ENCODE assay signal across 8 mouse cellular contexts in the genomic region with DNA sequence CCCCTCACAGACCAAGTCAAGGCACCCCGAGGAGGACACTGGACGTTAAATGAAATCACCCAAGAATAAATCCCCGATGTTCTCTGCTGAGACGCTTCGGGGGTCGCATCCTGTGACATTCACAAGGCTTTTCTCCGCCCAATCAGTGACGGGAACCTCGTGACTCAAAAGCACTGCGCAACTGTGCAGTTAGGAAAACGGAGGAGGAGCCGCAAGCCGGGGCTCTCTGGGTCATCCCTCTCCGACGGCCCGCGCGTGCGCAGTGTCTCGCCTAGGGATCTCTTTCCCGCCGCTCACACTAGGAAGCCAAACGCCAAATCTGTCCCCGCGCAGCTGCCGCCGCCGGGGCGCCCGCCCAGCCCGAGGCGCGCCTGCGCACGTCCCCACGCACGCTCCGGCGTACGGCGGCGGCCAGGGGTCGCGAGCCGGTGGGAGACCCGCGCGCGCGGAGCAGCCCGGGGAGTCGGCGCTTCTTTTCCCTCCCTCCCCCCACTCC. TPM values are rescaled to one million over a fixed set of nuclear protein-coding genes. Genes with fewer than 3 reads are reported as not detected.
DNase-seq lines count a peak whose midpoint lies in the region; ATAC-seq lines count a peak whose summit lies in the region.

TSS of gene Patl1 (plus strand) at position 363 of the 496 bp plus-strand sequence.

- no peaks in the 10 kb centered on the region for H3K9me3 ChIP-seq in heart, embryonic 14.5 days (ENCODE audit: control insufficient read depth, low read length)
- H3K9me3 ChIP-seq in liver, embryonic 13.5 days (replicated peaks): no peaks in the 10 kb centered on the region
- H3K9me3 ChIP-seq in stomach, embryonic 16.5 days (replicated peaks; ENCODE audit: control insufficient read depth, low read length): no peaks in the 10 kb centered on the region

- peaks cover 0 to 26% of the 10 kb centered on the region in 2 experiments for H3K4me1 ChIP-seq in heart, embryonic 14.5 days (ENCODE audit: control insufficient read depth in 2 of 2, insufficient read depth in 2 of 2, low read length in 2 of 2)
- H3K4me1 ChIP-seq in liver, embryonic 13.5 days (replicated peaks): peaks cover 33% of the 10 kb centered on the region
- H3K4me1 ChIP-seq in stomach, embryonic 16.5 days (ENCODE audit: control insufficient read depth, insufficient read depth, low read length): peaks cover 8% of the 10 kb centered on the region

- peak; percentile 94 for ATAC-seq in CD4-positive, CD25-positive, alpha-beta regulatory T cell, adult 4 months
- peak; percentile 96 for ATAC-seq in heart, embryonic 14.5 days (ENCODE audit: insufficient number of reproducible peaks, insufficient read depth, low FRiP score, low read depth)
- ATAC-seq in liver, embryonic 13.5 days (ENCODE audit: low read depth): peak; percentile 96
- ATAC-seq in stomach, embryonic 16.5 days (ENCODE audit: insufficient read depth, low FRiP score): peak; percentile 98

- WGBS in heart, embryonic 14.5 days: 0% methylated on average over 53 of the region's 53 CpGs
- WGBS in liver, embryonic 13.5 days (ENCODE audit: insufficient replicate concordance): under 1% methylated on average over 30 of the region's 53 CpGs
- under 1% methylated on average over 47 of the region's 53 CpGs for WGBS in stomach, embryonic 16.5 days

- no peaks in the 10 kb centered on the region for H3K27me3 ChIP-seq in heart, embryonic 14.5 days (ENCODE audit: control insufficient read depth, insufficient read depth, low read length)
- no peaks in the 10 kb centered on the region for H3K27me3 ChIP-seq in liver, embryonic 13.5 days
- no peaks in the 10 kb centered on the region for H3K27me3 ChIP-seq in stomach, embryonic 16.5 days (ENCODE audit: control insufficient read depth, insufficient read depth, low read length)

- H3K27ac ChIP-seq in heart, embryonic 14.5 days (replicated peaks in 1 of 2; ENCODE audit: control insufficient read depth in 1 of 2, insufficient read depth in 1 of 2, low read depth in 2 of 2, low read length in 2 of 2): peak within 1 kb of the TSS; percentile 98
- peak within 1 kb of the TSS; percentile 80 for H3K27ac ChIP-seq in liver, embryonic 13.5 days
- H3K27ac ChIP-seq in stomach, embryonic 16.5 days (ENCODE audit: low read length): peak within 1 kb of the TSS; percentile 86

- H3K4me2 ChIP-seq in heart, embryonic 14.5 days (ENCODE audit: low read length): peak within 1 kb of the TSS; percentile 87
- H3K4me2 ChIP-seq in liver, embryonic 13.5 days: peak within 1 kb of the TSS; percentile 90
- H3K4me2 ChIP-seq in stomach, embryonic 16.5 days (ENCODE audit: low read depth, low read length): peak within 1 kb of the TSS; percentile 73

- H3K9ac ChIP-seq in heart, embryonic 14.5 days (ENCODE audit: low read length): peak within 1 kb of the TSS; percentile 96
- peak within 1 kb of the TSS; percentile 95 for H3K9ac ChIP-seq in liver, embryonic 13.5 days
- H3K9ac ChIP-seq in stomach, embryonic 16.5 days (ENCODE audit: low read length): peak within 1 kb of the TSS; percentile 84

- peak within 1 kb of the TSS; percentile 71 to 89 for H3K4me3 ChIP-seq in heart, embryonic 14.5 days (ENCODE audit: control insufficient read depth in 1 of 2, insufficient read depth in 1 of 2, low read depth in 1 of 2, low read length in 2 of 2)
- peak within 1 kb of the TSS; percentile 93 for H3K4me3 ChIP-seq in liver, embryonic 13.5 days (replicated peaks)
- peak within 1 kb of the TSS; percentile 74 for H3K4me3 ChIP-seq in stomach, embryonic 16.5 days (replicated peaks; ENCODE audit: low read length)

- peak; percentile 94 for DNase-seq in c-Kit-negative CD71-positive TER-119-positive erythroid progenitor cells, embryonic 14.5 days (ENCODE audit: low read depth, low spot score)
- peak; percentile 93 for DNase-seq in fibroblast of lung, adult 2 months (ENCODE audit: low read depth)
- peak; percentile 99 for DNase-seq in kidney, postnatal 14 days
- peak; percentile 97 for DNase-seq in liver, embryonic 13.5 days
- peak; percentile 96 for DNase-seq in neural tube, embryonic 10.5 days (ENCODE audit: extremely low spot score, low spot score)

- peaks cover 18% of the 10 kb centered on the region for H3K36me3 ChIP-seq in heart, embryonic 14.5 days (ENCODE audit: control insufficient read depth, insufficient read depth, low read length)
- H3K36me3 ChIP-seq in liver, embryonic 13.5 days: peaks cover 8% of the 10 kb centered on the region
- H3K36me3 ChIP-seq in stomach, embryonic 16.5 days (ENCODE audit: control insufficient read depth, insufficient read depth, low read length): no peaks in the 10 kb centered on the region

RNA-seq across cellular contexts. Expression of gene Patl1, which starts in this region (rescaled TPM):
- polyA plus RNA-seq in CD4-positive, CD25-positive, alpha-beta regulatory T cell, adult 4 months (2017; shearing (Covaris generic)): 10 to 100 TPM; 17.6 to 18.1 TPM
- 19.0 and 21.2 TPM in 2 replicates for polyA plus RNA-seq in heart, embryonic 14.5 days (2014; fragmentation: Nextera tagmentation; extraction: Ambion mirVana)
- 6.2 and 8.1 TPM in 2 replicates for polyA plus RNA-seq in liver, embryonic 13.5 days (2015; fragmentation: Nextera tagmentation; extraction: Ambion mirVana)
- polyA plus RNA-seq in stomach, embryonic 16.5 days (2015; fragmentation: Nextera tagmentation; extraction: Ambion mirVana): 16.6 and 16.9 TPM in 2 replicates

Comparison
In these comparisons a context has a peak if more than half of its experiments do, and no peak if none do; other contexts are left out.
1. Peak in every context shown above with its lines: DNase-seq, ATAC-seq, H3K4me3 ChIP-seq and H3K27ac ChIP-seq.